Mouse (Mus musculus) lung, postnatal 10 days (tissue): ENCODE results near the gene Cdh18.
"Not testable (repeated sequence)": the region's sequence is repeated elsewhere in the genome, so short reads cannot be mapped to it uniquely, and the experiment has no call there.

Experiments used
- DNase-seq: peaks from one replicate; pipeline ENCODE4 v3.0.0; 2021

Cdh18 gene

DNA sequence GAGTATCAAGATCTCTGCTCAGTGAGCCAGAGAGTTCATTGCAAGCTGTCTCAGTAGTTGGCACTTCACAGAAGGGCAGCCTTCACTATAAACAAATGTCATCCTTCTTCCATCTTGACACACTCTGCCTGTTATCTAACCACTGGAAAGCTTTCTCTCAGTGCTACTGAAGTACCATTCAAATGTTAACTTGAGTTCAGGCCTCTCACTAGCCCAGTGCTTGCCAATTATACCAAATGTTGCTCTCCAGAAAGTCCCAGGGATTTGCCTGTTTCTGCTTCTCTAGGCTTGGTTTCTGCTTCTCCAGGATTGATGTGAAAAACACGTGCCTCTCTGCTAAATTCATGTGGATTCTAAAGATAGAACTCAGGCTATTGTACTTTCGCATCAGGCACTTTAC, 681.8 kb downstream of the Cdh18 start:
- no peak for DNase-seq

DNA sequence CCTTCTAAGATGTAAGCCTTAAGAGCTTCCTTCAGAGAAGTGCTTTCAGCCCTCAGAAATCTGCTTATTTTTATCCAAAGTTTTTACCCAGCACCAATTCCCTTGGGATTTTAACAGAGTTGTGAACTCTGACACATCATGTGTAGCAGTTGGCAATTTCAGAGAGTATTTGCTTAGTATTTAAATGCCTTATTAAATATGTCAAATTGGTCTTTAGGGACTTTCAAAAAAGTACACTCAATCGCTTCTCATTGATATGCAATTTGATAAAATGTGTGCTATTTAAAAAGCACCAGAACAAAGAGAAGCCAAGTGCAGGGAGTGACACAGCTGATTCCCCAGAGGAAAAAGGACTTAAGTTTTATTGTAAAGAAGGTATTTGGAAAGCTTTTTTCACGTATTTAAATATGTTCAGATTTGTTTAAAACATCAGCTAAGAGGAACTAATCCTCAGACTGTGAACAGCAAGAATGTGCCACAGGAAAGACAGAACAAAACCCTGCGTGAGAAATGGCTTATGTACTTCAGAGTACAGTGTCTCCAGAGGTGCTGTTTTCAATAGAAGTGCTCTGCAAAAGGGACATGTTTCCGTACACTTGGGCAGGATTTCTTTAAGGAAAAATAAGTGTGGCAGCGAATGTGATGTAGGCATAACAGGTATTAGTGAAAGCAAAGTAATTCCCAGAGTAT, 709.1 kb downstream of the Cdh18 start:
- DNase-seq: no peak

DNA sequence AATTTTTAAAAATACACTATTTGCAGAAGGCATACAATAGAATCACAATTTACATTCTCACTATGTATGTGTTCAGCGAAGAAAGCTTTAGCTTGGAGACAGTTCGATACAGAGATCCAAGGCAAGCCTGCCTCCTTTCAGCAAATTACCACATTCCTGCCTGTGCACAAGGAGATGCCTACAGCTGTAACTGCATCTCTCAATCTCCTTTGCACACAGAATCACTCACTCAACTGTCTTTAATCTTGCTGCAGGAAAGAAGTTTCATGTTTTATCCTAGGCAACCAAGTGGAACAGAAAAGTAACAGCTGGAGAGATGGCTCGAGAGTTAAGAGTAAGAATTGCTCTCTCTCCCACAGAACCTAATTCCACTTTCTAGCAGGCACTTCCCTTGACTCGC, 729.6 kb downstream of the Cdh18 start:
- DNase-seq: no peak

DNA sequence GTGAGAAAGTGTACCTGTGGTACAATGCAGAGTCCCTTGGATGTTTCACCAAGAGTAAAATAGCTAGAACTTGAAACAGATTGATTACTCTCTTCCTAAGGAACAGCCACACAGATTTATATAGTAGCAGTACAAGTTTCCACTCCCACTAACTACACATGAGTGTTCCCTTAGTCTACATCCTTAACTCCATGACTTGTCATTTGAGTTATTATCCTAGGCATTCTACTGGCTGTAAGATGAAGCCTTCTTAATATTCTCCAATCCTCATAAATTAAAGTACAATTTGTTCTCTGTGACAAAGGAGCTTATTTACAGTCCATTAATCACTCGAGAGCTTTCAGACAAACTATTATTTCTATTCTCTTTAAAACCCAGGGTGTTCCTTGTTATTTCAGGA, 756.2 kb downstream of the Cdh18 start:
- DNase-seq: no peak

GRCm38 (mm10) chr15:23316766-23317165, 767.9 kb downstream of the Cdh18 start:
- DNase-seq: no peak

DNA sequence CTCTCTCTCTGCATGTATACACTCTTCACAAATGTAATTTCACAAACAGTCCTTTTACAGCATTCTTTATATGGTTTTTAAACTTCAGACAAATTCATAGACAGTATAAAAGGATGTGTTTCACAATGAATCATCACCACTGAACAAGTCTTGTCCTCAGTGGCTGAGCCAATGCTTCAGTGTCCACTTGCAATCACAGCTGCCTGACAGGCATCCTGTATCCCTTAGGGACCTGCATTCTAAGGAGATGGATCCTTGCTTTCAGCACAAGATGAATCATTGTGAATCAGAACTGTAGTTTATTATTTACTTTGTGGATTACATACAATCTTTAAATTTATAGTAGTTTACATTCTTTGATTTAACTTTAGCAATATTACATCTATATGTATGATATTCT, 768.6 kb downstream of the Cdh18 start:
- DNase-seq: no peak

GRCm38 (mm10) chr15:23340338-23340737, 791.5 kb downstream of the Cdh18 start:
- not testable (repeated sequence) for DNase-seq

DNA sequence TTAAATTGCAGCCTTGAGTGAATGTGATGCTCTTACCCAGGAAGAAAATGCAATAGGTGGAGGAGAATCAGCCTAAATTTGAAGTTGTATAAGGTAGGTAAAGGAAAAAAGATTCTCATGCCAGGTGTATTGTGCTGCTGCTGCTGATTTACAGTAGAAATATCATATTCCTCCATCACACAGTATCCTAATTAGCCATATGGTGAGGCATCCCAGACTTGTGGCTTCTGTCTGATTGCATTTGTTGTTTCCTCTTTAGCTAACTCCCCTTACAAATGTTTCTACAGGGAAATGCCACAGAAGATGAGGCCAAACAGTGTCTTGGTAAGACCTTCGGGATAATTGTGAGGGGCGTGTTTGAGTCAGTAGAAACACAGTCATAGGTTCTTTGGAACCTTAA, 802.3 kb downstream of the Cdh18 start:
- no peak for DNase-seq

- DNase-seq: no peak
Measured at GRCm38 (mm10) chr15:23366325-23366724, 817.5 kb downstream of the Cdh18 start.

- DNase-seq: no peak
Measured at GRCm38 (mm10) chr15:23367712-23368111, 818.9 kb downstream of the Cdh18 start.

DNA sequence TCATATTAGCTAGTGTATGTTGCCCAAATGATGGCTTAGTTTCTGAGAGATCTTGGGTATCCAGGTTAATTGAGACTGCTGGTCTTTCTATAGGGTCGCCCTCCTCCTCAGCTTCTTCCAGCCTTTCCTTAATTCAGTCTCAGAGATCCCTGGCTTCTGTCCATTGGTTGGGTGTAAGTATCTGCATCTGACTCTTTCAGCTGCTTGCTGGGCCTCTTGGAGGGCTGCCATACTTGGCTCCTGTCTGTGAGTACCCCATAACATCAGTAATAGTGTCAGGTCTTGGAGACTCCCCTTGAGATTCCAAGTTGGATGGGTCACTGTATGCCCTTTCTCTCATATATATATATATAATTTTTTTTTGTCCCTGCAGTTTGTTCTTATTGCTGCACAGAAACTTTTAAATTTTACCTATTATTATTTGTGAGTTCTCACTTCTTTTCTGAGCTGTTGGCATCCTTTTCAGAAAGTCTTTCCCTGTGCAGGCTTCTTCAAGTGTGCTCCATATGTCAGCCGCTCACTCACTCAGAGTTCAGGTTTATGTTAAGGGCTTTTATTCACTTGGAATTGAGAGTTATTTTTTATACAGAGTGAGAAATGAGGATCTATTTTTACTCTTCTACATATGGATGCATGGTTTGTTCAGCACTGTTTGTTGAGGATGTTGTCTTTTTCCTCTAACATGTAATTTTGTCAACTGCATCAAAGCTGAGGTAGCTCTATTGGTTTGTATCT, 829.4 kb downstream of the Cdh18 start:
- no peak for DNase-seq

DNA sequence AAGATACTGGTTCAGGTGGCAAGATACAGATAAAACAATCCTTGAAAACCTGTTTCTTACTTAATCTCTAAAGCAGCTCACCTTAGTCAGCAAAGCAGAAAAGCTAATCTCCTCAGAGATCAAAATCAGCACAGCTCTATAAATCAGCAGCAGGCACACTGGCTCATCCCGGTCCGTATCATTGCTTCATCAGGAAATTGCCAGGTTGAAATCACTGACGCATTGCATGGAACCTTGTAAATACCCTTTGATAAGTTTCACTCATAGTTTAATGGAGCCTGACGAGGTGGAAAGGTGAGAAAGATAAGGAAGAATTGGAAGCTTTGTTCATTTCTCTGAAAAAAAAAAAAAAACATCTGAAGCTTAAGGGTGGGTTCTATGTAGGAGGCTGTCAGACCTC, 837.0 kb downstream of the Cdh18 start:
- DNase-seq: no peak

- DNase-seq: no peak
Measured at GRCm38 (mm10) chr15:23396646-23397045, 847.8 kb downstream of the Cdh18 start.

DNA sequence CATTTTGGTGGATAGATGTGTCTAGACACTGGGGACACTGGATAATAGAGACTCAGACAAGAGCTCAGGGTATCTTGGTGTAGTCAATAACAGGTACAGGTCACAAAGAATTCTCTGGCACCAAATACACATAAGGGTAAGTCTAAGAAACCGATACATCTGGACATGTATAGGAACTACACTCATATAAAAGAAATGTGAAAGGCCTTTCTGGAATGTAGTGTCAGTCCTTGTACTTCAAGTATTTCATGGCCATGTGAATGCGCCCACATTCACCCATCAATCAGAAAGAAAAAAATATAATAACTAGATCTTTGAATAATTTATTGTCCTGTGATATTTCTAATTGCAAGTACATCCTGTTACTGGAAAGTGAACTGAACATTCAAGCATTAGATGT, 855.0 kb downstream of the Cdh18 start:
- DNase-seq: no peak

GRCm38 (mm10) chr15:23408256-23408655, 859.4 kb downstream of the Cdh18 start:
- DNase-seq: no peak

DNA sequence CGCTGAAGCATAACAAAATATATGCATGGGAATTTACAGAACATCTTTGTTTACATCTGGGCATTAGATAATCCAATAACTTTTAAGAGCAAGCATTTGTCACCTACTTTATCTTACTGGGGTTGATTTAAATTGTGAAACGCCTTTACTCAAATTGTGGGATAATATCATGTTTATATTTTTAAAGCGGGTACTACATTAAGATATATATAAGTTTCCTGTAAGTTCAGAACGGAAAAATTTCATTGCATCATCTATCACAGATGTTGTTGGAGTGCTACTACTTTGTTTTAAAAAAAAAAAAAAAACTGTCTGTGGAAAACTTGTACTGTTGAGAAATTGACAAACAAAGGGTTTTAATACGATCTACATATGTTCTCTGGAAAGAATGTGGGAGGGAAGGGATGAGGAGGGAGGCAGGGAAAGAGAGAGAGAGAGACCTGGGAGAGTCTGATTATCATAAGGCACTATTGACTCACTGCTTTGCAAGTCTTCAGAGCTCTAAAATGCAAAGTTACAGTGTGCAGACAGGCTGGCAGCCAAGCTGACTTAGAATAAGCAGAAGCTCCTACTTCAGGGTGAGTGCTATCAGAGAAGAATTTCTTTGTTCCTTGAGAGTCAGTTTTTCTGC, 867.7 kb downstream of the Cdh18 start:
- no peak for DNase-seq

GRCm38 (mm10) chr15:23418158-23418557, 869.3 kb downstream of the Cdh18 start:
- no peak for DNase-seq

DNA sequence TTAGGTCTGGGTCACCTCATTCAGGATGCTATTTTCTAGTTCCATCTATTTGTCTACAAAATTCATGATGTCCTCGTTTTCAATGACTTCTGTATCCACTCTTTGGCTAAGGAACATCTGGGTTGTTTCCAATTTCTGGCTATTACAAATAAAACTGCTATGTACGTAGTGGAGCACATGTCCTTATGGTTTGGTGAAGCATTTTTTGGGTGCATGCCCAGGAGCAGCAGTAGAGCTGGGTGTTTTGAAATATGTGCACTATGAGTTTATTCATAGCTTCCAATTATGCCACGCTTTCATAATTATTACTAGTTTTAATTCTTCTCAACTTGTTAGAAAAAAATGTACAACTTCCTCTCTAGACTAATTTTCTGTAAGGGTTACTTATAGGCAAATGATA, 871.2 kb downstream of the Cdh18 start:
- DNase-seq: no peak

DNA sequence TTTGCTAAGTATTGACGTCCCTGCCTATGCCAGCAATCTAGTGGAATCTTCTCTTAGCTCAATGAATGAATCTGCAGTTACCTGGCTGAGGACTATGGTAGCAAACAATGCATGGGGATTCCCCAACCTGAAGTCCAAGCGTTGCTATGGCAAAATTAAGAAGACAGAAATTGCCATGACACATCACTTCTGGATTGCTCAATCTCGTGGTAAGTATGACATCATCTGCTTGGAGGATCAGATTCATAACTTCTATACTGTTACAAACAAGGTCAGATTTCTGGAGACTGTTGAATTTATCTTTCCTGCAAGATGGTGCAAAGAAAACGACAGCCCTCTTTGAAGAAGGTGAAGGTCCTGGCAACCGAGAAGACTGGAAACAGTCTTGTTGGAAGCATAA, 881.2 kb downstream of the Cdh18 start:
- no peak for DNase-seq

GRCm38 (mm10) chr15:23448542-23448941, 899.7 kb downstream of the Cdh18 start:
- DNase-seq: no peak

- peak; percentile 22 for DNase-seq
Measured at GRCm38 (mm10) chr15:23452098-23452625, 903.3 kb downstream of the Cdh18 start.

- no peak for DNase-seq
Measured at GRCm38 (mm10) chr15:23453331-23453730, 904.5 kb downstream of the Cdh18 start.

DNA sequence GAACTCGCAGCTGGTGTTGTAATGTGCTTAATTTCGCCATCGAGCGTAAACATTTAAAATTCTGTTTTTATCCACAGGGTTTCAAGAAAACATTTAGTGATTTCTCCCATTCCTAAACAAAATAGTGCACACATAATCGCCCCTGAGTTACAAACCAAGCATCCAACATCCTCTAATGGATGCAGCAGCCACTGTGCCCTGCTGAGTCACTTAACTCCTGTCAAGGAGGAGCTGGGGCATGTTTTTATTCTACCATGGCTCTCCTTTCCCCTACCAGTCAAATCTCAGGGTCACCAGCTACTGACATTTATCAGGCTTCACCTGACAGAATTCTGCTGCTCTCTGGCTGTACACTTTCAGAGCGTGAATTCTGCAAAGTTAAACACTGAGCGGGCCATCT, 906.5 kb downstream of the Cdh18 start:
- no peak for DNase-seq

DNA sequence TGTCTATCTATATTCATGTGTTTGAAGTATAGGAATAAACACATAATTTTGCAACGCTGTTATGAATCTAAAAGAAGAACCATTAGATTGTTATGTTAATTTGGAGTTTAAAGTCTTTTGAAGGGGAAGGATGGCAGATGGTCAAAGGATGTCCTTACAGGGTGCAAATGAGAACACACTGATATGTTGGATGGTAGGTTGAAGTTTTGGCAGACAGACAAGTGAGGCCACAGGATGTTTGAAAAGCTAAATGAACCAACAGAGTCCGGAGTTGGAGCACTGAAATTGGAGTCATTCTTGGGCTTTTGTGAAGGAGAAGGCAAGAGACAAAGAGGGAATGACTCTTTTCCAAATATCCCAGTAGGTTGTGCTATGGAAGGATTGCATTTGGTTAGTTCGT, 908.6 kb downstream of the Cdh18 start:
- no peak for DNase-seq
